ENCODE assay signal across 9 mouse cellular contexts in genomic region chr5:114369921-114370320, GRCm38 (mm10). TPM values are rescaled to one million over a fixed set of nuclear protein-coding genes. Genes with fewer than 3 reads are reported as not detected.
DNase-seq lines count a peak whose midpoint lies in the region; ATAC-seq and TF ChIP-seq lines count a peak whose summit lies in the region.
"Had no signal": no experiment of that assay in that cellular context is flagged by ENCODE, and none has a peak within 500 bp of the region (broad histone marks: within the 10 kb centered on the region; RNA-seq: fewer than 3 reads in every experiment).

No protein-coding gene starts in this region.

- H3K27me3 ChIP-seq in hindbrain, embryonic 10.5 days (ENCODE audit: insufficient read depth, poor library complexity, severe bottlenecking) = no peaks in the 10 kb centered on the region
- no peaks in the 10 kb centered on the region for H3K27me3 ChIP-seq in hindbrain, embryonic 14.5 days (ENCODE audit: control insufficient read depth, insufficient read depth, low read length)
- no peaks in the 10 kb centered on the region for H3K27me3 ChIP-seq in testis, adult 2 months (ENCODE audit: control insufficient read depth, insufficient read depth, low read length)
- H3K27me3 ChIP-seq in limb, embryonic 12.5 days = no peaks in the 10 kb centered on the region

- H3K4me1 ChIP-seq in hindbrain, embryonic 10.5 days (replicated peaks) = peaks cover 51% of the 10 kb centered on the region
- H3K4me1 ChIP-seq in hindbrain, embryonic 14.5 days (replicated peaks; ENCODE audit: control insufficient read depth, insufficient read depth, low read length) = 0 out of 2 replicates have a peak, but pooled peaks cover 3% of the 10 kb centered on the region
- no peaks in the 10 kb centered on the region; the same call in none of the 2 replicates for H3K4me1 ChIP-seq in testis, adult 2 months (ENCODE audit: control insufficient read depth, insufficient read depth, low read length)
- peaks cover 57% of the 10 kb centered on the region for H3K4me1 ChIP-seq in limb, embryonic 12.5 days (replicated peaks)

- H3K36me3 ChIP-seq in hindbrain, embryonic 10.5 days = peaks cover 100% of the 10 kb centered on the region
- peaks cover 99% of the 10 kb centered on the region for H3K36me3 ChIP-seq in hindbrain, embryonic 14.5 days (replicated peaks; ENCODE audit: control insufficient read depth, insufficient read depth)
- no peaks in the 10 kb centered on the region; the same call in 1 of the 2 replicates for H3K36me3 ChIP-seq in testis, adult 2 months (ENCODE audit: control insufficient read depth, insufficient read depth, low read length)
- H3K36me3 ChIP-seq in limb, embryonic 12.5 days = peaks cover 91% of the 10 kb centered on the region

- no peak for TF ChIP-seq CTCF in testis, adult 2 months (IDR thresholded peaks at IDR 0.05; ENCODE audit: control insufficient read depth, insufficient read depth, insufficient replicate concordance, low read depth, low read length)

- no peak for ATAC-seq in hindbrain, embryonic 14.5 days (ENCODE audit: low FRiP score)
- no peak for ATAC-seq in limb, embryonic 12.5 days (ENCODE audit: insufficient number of reproducible peaks, insufficient read depth, low FRiP score, low TSS enrichment, low read depth)
- ATAC-seq in CD4-positive, CD25-positive, alpha-beta regulatory T cell, adult 4 months = no peak

- DNase-seq in hindbrain, embryonic 10.5 days (ENCODE audit: low spot score) = no peak
- no peak for DNase-seq in hindbrain, embryonic 14.5 days (ENCODE audit: low spot score)
- no peak for DNase-seq in testis, postnatal 14 days (ENCODE audit: low spot score)
- no peak for DNase-seq in Muller cell, postnatal 12 days (ENCODE audit: inconsistent ontology term)
- no peak for DNase-seq in cerebellum, postnatal 14 days

- no peak overlapping the region for H3K9ac ChIP-seq in hindbrain, embryonic 14.5 days
- H3K9ac ChIP-seq in limb, embryonic 12.5 days (replicated peaks) = no peak overlapping the region; the same call in 1 of the 2 replicates

- TF ChIP-seq POLR2A in testis, adult 2 months (IDR thresholded peaks at IDR 0.05; ENCODE audit: control insufficient read depth, low read depth, low read length) = no peak

- H3K4me2 ChIP-seq in hindbrain, embryonic 14.5 days (replicated peaks) = no peak overlapping the region
- peak overlapping the region; percentile 13; the same call in 1 of the 2 replicates for H3K4me2 ChIP-seq in limb, embryonic 12.5 days

- 76% methylated on average over 9 of the region's 9 CpGs for WGBS in hindbrain, embryonic 10.5 days
- WGBS in hindbrain, embryonic 14.5 days = 82% methylated on average over 9 of the region's 9 CpGs
- WGBS in limb, embryonic 12.5 days = 63% methylated on average over 9 of the region's 9 CpGs

- H3K4me3 ChIP-seq in hindbrain, embryonic 10.5 days = no peak overlapping the region
- H3K4me3 ChIP-seq in hindbrain, embryonic 14.5 days (replicated peaks; ENCODE audit: low read length) = no peak overlapping the region
- H3K4me3 ChIP-seq in testis, adult 2 months (ENCODE audit: control insufficient read depth, low read depth, low read length) = no peak overlapping the region
- H3K4me3 ChIP-seq in limb, embryonic 12.5 days (replicated peaks) = no peak overlapping the region
- H3K4me3 ChIP-seq: erythroblast, embryonic 14.5 days had no signal

- H3K27ac ChIP-seq in hindbrain, embryonic 10.5 days = peak overlapping the region; percentile 69
- H3K27ac ChIP-seq in hindbrain, embryonic 14.5 days = no peak overlapping the region; the same call in 1 of the 2 replicates
- peak overlapping the region; percentile 47; the same call in 1 of the 2 replicates for H3K27ac ChIP-seq in testis, adult 2 months (ENCODE audit: control insufficient read depth, insufficient read depth, low read depth, low read length)
- peak overlapping the region; percentile 79 for H3K27ac ChIP-seq in limb, embryonic 12.5 days

- no peaks in the 10 kb centered on the region for H3K9me3 ChIP-seq in hindbrain, embryonic 10.5 days
- no peaks in the 10 kb centered on the region for H3K9me3 ChIP-seq in hindbrain, embryonic 14.5 days (ENCODE audit: control insufficient read depth, low read length)
- no peaks in the 10 kb centered on the region for H3K9me3 ChIP-seq in limb, embryonic 12.5 days

RNA-seq across cellular contexts. Expression of gene Kctd10, which starts 10.4 kb away (rescaled TPM):
- polyA plus RNA-seq in hindbrain, embryonic 10.5 days (2016; fragmentation: Nextera tagmentation; extraction: Ambion mirVana) = 114 and 124 TPM in 2 replicates
- 60.9 and 67.9 TPM in 2 replicates for polyA plus RNA-seq in hindbrain, embryonic 14.5 days (2014; fragmentation: Nextera tagmentation; extraction: Ambion mirVana)
- polyA plus RNA-seq in testis, adult 2 months (2012; rRNA removed) = 48.4 and 54.6 TPM in 2 replicates
- polyA plus RNA-seq in limb, embryonic 12.5 days (2016; fragmentation: Nextera tagmentation; extraction: Ambion mirVana) = 84.0 and 86.7 TPM in 2 replicates
- 10 to 100 TPM; 56.6 to 82.2 TPM for polyA plus RNA-seq in CD4-positive, CD25-positive, alpha-beta regulatory T cell, adult 4 months (2017; shearing (Covaris generic))

RNA-seq across cellular contexts. Expression of gene Ube3b, which starts 10.5 kb away (rescaled TPM):
- 52.5 and 56.2 TPM in 2 replicates for polyA plus RNA-seq in hindbrain, embryonic 10.5 days (2016; fragmentation: Nextera tagmentation; extraction: Ambion mirVana)
- polyA plus RNA-seq in hindbrain, embryonic 14.5 days (2014; fragmentation: Nextera tagmentation; extraction: Ambion mirVana) = 45.9 and 48.2 TPM in 2 replicates
- 128 and 142 TPM in 2 replicates for polyA plus RNA-seq in testis, adult 2 months (2012; rRNA removed)
- polyA plus RNA-seq in limb, embryonic 12.5 days (2016; fragmentation: Nextera tagmentation; extraction: Ambion mirVana) = 49.2 and 55.0 TPM in 2 replicates
- 10 to 100 TPM; 28.8 to 44.7 TPM for polyA plus RNA-seq in CD4-positive, CD25-positive, alpha-beta regulatory T cell, adult 4 months (2017; shearing (Covaris generic))
